Mouse (Mus musculus): Measurements from ENCODE around the gene Gzma. TPM values are rescaled to one million over a fixed set of nuclear protein-coding genes. Genes with fewer than 3 reads are reported as not detected.

Gzma gene
- polyA plus RNA-seq, 1 experiment from 2014 or later = not detected

GRCm38 (mm10) chr13:113044876-113045275 lies 55.9 kb downstream of the Gzma start:
- ATAC-seq = no peak

More at GRCm38 (mm10) chr13:113044876-113045275, 55.9 kb downstream of the Gzma start:
- Histone ChIP-seq H3K9me3 (replicated peaks) (no peaks in the 10 kb centered on the region), H3K27ac (no peak overlapping the region), H3K27me3 (replicated peaks) (peaks cover 31% of the 10 kb centered on the region), H3K4me1 (no peaks in the 10 kb centered on the region), H3K36me3 (no peaks in the 10 kb centered on the region), H3K4me3 (no peak overlapping the region; the same call in 1 of the 2 replicates), H3K4me2 (peak overlapping the region; percentile 30), H3K9ac (no peak overlapping the region)
- WGBS (ENCODE audit: insufficient replicate concordance) = 62% methylated on average over 3 of the region's 3 CpGs

Other genes starting within 250 kb of the Gzma start
- 62.8 and 64.8 TPM in 2 replicates for gene Mtrex, start 173.6 kb downstream of the Gzma start, polyA plus RNA-seq (2016; fragmentation: Nextera tagmentation; extraction: Ambion mirVana)
- 17.8 and 18.3 TPM in 2 replicates for gene Dhx29, start 173.5 kb downstream of the Gzma start, polyA plus RNA-seq (2016; fragmentation: Nextera tagmentation; extraction: Ambion mirVana)
- gene Ccno, start 113.2 kb downstream of the Gzma start, polyA plus RNA-seq (2016; fragmentation: Nextera tagmentation; extraction: Ambion mirVana) = 0.11 and 0.22 TPM in 2 replicates
- not detected in 2 replicates for gene Mcidas, start 107.1 kb downstream of the Gzma start, polyA plus RNA-seq (2016; fragmentation: Nextera tagmentation; extraction: Ambion mirVana)
- gene Cdc20b, start 65.9 kb downstream of the Gzma start, polyA plus RNA-seq (2016; fragmentation: Nextera tagmentation; extraction: Ambion mirVana) = not detected in 2 replicates
- gene Gpx8, start 54.6 kb downstream of the Gzma start, polyA plus RNA-seq (2016; fragmentation: Nextera tagmentation; extraction: Ambion mirVana) = 17.3 and 17.5 TPM in 2 replicates
- 1.6 and 1.8 TPM in 2 replicates for gene Esm1, start 108.7 kb upstream of the Gzma start, polyA plus RNA-seq (2016; fragmentation: Nextera tagmentation; extraction: Ambion mirVana)
- gene Gzmk, start 124.9 kb upstream of the Gzma start, polyA plus RNA-seq (2016; fragmentation: Nextera tagmentation; extraction: Ambion mirVana) = not detected in 2 replicates
- 0.49 and 0.75 TPM in 2 replicates for gene BC067074, start 192.2 kb upstream of the Gzma start, polyA plus RNA-seq (2016; fragmentation: Nextera tagmentation; extraction: Ambion mirVana)